Mouse (Mus musculus): ENCODE results near the gene AW549877. TPM values are rescaled to one million over a fixed set of nuclear protein-coding genes. Genes with fewer than 3 reads are reported as not detected.

The AW549877 gene
- polyA plus RNA-seq (2017; shearing (Covaris generic)), result 10 to 100 TPM; 25.8 to 38.4 TPM

DNA sequence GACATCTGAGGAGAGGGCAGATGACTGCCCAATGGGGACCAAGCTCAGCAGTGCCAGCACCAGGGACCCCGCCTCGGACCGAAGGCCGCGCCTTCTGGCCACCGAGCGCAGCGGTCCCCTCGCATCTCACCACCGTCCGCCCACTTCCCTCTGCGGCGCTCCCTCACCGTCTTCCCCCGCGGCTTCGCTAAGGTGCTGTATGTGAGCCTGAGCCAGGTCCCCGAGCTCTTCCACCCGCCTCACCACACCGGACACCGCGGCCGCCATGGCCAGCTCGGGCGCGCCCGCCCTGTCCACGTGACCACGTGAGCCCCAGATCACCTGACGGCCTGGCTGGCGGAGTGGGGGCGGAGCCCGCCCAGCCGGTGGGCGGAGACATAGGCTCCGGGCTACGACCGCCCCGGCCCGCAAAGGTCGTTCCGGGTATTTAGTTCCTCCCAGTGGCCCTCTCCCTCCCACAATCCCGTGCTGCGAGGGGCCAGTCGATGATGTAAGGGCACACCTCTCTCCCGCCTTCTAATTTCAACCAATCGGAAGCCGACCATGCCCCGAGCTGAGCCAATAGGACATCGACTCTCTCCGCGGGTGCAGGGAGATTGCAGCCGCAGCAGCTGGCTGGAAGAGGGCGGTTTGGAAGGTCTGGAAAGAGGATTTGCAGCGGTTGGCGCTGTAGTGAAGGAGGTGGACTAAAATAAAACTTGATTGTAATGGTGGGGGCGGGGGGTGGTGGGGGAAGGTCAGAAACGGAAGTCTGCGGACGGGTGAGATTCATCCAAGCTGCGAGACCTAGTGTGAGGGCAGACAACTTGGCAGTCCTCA, at the start of gene AW549877:
AW549877 (minus strand) TSS at position 297 of the 819 bp plus-strand sequence.

DNA sequence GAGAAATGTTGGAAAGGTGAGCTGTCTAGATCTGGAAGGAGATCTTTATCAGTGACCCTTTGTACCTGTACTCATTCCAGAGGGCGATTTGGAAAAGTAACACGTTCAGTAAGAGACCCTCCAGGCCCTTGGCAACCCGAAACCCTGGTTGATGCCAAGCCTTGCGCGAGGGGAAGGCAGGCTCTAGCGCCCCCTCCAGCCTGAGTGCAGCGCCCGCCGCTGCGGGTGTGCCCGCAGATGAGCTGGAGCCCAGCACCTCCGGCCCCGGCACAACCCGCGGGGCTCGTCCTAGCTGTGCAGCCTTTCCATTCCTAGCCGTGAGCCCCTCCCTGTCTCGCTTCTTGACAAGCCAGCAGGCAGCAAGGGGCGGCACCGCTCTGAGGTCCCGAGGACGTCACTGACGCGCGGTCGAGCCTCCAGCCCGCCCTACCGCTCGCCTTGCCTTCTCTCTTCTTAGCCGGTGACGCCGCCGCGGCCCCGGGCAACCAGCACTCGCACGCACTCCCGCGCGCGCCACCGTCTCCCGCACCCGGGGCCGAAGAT, 30.8 kb upstream of the AW549877 start, which contains the start of gene Oxct1:
Oxct1 (plus strand) TSS at position 153 of the 543 bp plus-strand sequence.

GRCm38 (mm10) chr15:3979061-3979848, 16.3 kb downstream of the AW549877 start, which contains the start of gene Fbxo4:
Fbxo4 (minus strand) TSS chr15:3979573.

Other genes with a start within 250 kb of the AW549877 start
- gene Fbxo4, start 16.2 kb downstream of the AW549877 start, polyA plus RNA-seq (2017; shearing (Covaris generic)), result 10 to 100 TPM; 22.9 to 24.7 TPM
- 10 to 100 TPM; 68.1 to 79.5 TPM for gene Oxct1, start 30.6 kb upstream of the AW549877 start, polyA plus RNA-seq (2017; shearing (Covaris generic))

Measured in activated CD4-positive, CD25-positive, alpha-beta regulatory T cell (primary cell).